Mouse (Mus musculus): Measurements from ENCODE around the gene C130074G19Rik. TPM values are rescaled to one million over a fixed set of nuclear protein-coding genes. Genes with fewer than 3 reads are reported as not detected.

The C130074G19Rik gene
- polyA plus RNA-seq, 1 experiment from 2014 or later, result 1.1 TPM

DNA sequence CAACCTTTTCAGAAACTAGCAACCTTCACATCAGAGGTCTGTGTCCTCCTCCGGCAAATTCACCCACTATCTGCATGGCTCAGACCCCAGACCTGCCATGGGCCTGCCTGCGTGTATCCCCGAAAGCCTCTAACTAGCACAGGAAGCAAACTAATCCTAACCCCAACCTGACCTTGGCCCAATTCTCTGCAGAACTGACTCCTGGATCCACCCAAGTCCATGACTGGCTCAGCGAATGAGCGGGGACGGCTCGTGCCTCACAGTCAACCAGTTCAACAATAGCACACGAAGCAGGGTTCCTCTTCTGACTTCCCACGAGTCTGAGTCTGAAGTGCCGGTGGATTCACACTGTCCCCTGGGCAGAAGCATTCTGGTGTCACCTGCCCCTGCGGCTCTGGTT is 9.1 kb downstream of the C130074G19Rik start:
- Histone ChIP-seq H3K27me3 (no peaks in the 10 kb centered on the region), H3K4me1 (replicated peaks) (peaks cover 21% of the 10 kb centered on the region), H3K4me3 (replicated peaks) (no peak overlapping the region), H3K27ac (no peak overlapping the region), H3K36me3 (no peaks in the 10 kb centered on the region), H3K9me3 (no peaks in the 10 kb centered on the region), H3K9ac (replicated peaks) (no peak overlapping the region), H3K4me2 (no peak overlapping the region)
- no peak for ATAC-seq (ENCODE audit: insufficient number of reproducible peaks, insufficient read depth, low FRiP score, low TSS enrichment, low read depth)
- 88% methylated on average over 11 of the region's 11 CpGs for WGBS

DNA sequence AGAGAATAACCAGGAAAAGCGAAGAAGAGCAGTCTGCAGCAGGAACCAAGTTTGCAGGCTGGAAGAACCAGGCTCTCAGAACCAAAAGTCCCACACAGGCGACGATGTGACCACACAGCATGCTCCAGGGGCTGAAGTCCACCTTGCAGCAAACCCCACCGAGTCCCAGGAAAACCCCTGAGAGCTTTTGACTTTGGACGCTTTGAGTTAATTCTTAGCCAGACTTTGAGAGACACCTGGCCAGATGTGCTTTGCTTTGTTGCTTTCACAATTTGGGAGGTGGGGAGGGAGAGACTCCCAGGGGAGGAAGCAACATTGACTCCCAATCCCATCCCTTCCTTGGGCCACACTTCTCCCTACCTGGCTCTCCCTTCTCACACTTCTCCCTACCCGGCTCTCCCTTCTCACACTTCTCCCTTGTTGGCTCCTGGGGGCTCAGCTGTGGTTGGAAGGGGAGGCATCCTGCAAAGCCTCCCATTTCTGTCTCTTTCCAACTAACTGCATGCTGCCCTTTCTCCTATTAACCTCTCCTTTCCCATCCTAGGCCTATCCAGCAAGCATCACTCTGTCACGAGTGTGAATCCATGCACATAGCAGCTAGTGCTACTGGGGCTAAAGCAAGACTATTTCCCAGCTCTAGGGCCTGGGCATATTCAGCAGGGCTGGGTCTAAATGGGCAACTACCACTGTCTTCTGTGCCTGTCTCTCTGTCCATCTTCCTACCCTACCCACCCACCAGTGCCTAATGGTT is 10.8 kb downstream of the C130074G19Rik start:
- H3K27ac ChIP-seq, result peak overlapping the region; percentile 64
- H3K9me3 ChIP-seq, result no peaks in the 10 kb centered on the region
- no peaks in the 10 kb centered on the region for H3K27me3 ChIP-seq
- peaks cover 25% of the 10 kb centered on the region for H3K4me1 ChIP-seq (replicated peaks)
- WGBS, result 78% methylated on average over 7 of the region's 7 CpGs
- H3K36me3 ChIP-seq, result no peaks in the 10 kb centered on the region
- no peak for ATAC-seq (ENCODE audit: insufficient number of reproducible peaks, insufficient read depth, low FRiP score, low TSS enrichment, low read depth)
- H3K4me3 ChIP-seq (replicated peaks), result no peak overlapping the region
- no peak overlapping the region for H3K4me2 ChIP-seq
- H3K9ac ChIP-seq (replicated peaks), result no peak overlapping the region

GRCm38 (mm10) chr1:184871506-184871905 is 11.5 kb downstream of the C130074G19Rik start:
- Histone ChIP-seq H3K4me3 (replicated peaks) (no peak overlapping the region), H3K9me3 (no peaks in the 10 kb centered on the region), H3K4me1 (replicated peaks) (peaks cover 25% of the 10 kb centered on the region), H3K4me2 (no peak overlapping the region), H3K27me3 (no peaks in the 10 kb centered on the region), H3K27ac (peak overlapping the region; percentile 64), H3K36me3 (no peaks in the 10 kb centered on the region), H3K9ac (replicated peaks) (no peak overlapping the region)
- 68% methylated on average over 1 of the region's 1 CpGs for whole genome bisulfite sequencing
- peak; percentile 35; the same call in 1 of the 2 replicates for ATAC-seq (ENCODE audit: insufficient number of reproducible peaks, insufficient read depth, low FRiP score, low TSS enrichment, low read depth)

DNA sequence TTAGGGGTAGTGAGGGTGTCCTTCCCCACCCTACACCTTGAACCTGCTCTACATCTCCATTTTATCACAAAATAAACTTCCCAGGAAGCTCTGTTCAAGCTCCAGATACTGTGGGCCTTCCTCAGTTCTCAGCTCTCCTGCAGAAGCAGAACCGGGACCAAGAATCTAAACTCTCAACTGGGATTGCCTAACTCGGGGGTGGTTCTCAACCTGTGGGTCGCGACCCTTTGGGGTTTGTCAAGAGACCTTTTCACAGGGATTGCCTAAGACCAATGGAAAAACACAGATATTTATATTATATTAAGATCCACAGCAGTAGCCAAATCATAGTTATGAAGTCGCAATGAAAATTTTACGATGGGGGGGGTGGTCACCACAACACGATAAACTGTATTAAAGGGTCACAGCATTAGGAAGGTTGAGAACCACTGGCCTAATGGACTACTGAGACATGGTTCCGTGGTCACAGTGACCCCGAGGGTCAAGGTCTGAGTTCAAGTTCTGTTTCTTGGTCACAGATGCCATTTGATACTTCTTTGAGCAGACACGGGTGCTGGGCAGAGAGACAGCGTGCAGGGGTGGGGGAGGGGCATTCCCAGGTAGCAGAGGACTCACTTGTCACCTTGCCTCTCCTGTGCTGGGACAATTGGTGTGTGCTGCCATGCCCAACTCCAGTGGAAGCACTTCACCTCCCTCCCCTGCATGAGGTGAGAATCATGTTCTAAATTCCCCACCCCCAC is 12.2 kb downstream of the C130074G19Rik start:
- Histone ChIP-seq H3K27me3 (no peaks in the 10 kb centered on the region), H3K4me1 (replicated peaks) (peaks cover 25% of the 10 kb centered on the region), H3K36me3 (no peaks in the 10 kb centered on the region), H3K4me3 (replicated peaks) (no peak overlapping the region), H3K4me2 (no peak overlapping the region), H3K27ac (no peak overlapping the region), H3K9ac (replicated peaks) (no peak overlapping the region), H3K9me3 (no peaks in the 10 kb centered on the region)
- no peak for ATAC-seq (ENCODE audit: insufficient number of reproducible peaks, insufficient read depth, low FRiP score, low TSS enrichment, low read depth)
- WGBS, result 79% methylated on average over 11 of the region's 11 CpGs

GRCm38 (mm10) chr1:184869939-184870565 is 13.0 kb downstream of the C130074G19Rik start:
- Histone ChIP-seq H3K4me3 (replicated peaks) (no peak overlapping the region), H3K4me1 (replicated peaks) (peaks cover 25% of the 10 kb centered on the region), H3K9me3 (no peaks in the 10 kb centered on the region), H3K27me3 (0 out of 2 replicates have a peak, but pooled peaks cover under 1% of the 10 kb centered on the region), H3K36me3 (no peaks in the 10 kb centered on the region), H3K4me2 (no peak overlapping the region), H3K27ac (no peak overlapping the region), H3K9ac (replicated peaks) (no peak overlapping the region)
- ATAC-seq (ENCODE audit: insufficient number of reproducible peaks, insufficient read depth, low FRiP score, low TSS enrichment, low read depth), result no peak
- WGBS, result 80% methylated on average over 4 of the region's 4 CpGs

GRCm38 (mm10) chr1:184867640-184868120 is 15.3 kb downstream of the C130074G19Rik start:
- 0 out of 2 replicates have a peak, but pooled peaks cover 5% of the 10 kb centered on the region for H3K27me3 ChIP-seq

DNA sequence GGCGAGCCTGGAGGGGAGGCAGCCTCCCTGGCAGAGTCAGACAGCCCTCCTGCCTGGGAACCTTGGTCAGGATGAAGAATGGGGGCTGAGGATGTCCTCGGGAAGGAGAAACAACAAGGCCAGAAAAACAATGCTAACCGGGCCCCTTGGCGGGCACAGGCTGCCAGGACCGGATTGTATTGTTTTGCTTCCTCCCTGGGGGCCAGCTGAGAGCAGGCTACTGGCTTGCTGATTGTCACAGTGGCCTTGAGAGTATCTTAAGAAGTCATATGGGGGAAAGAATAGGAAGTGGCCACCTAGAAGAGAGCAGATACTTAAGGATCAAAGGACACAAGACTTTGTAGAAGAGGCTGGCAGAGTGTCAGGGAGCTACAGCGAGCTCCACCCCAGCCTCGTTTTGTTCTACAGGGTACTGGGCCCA is 18.6 kb downstream of the C130074G19Rik start:
- Histone ChIP-seq H3K4me1 (replicated peaks) (peaks cover 5% of the 10 kb centered on the region; the same call in 1 of the 2 replicates), H3K27ac (no peak overlapping the region), H3K9me3 (no peaks in the 10 kb centered on the region), H3K36me3 (no peaks in the 10 kb centered on the region), H3K9ac (replicated peaks) (no peak overlapping the region), H3K27me3 (peaks cover 9% of the 10 kb centered on the region; the same call in 1 of the 2 replicates), H3K4me3 (replicated peaks) (no peak overlapping the region), H3K4me2 (no peak overlapping the region)
- no peak for ATAC-seq (ENCODE audit: insufficient number of reproducible peaks, insufficient read depth, low FRiP score, low TSS enrichment, low read depth)
- 50% methylated on average over 7 of the region's 7 CpGs for WGBS

More at GRCm38 (mm10) chr1:184867640-184868120, 15.3 kb downstream of the C130074G19Rik start:
- no peak overlapping the region for H3K4me2 ChIP-seq
- H3K9me3 ChIP-seq, result no peaks in the 10 kb centered on the region
- H3K27ac ChIP-seq, result no peak overlapping the region
- no peak overlapping the region for H3K4me3 ChIP-seq (replicated peaks)
- H3K9ac ChIP-seq (replicated peaks), result no peak overlapping the region
- no peaks in the 10 kb centered on the region for H3K36me3 ChIP-seq
- peaks cover 21% of the 10 kb centered on the region for H3K4me1 ChIP-seq (replicated peaks)
- 83% methylated on average over 3 of the region's 3 CpGs for WGBS
- no peak for ATAC-seq (ENCODE audit: insufficient number of reproducible peaks, insufficient read depth, low FRiP score, low TSS enrichment, low read depth)

GRCm38 (mm10) chr1:184862636-184863035 is 20.4 kb downstream of the C130074G19Rik start:
- Histone ChIP-seq H3K4me3 (replicated peaks) (no peak overlapping the region), H3K9me3 (no peaks in the 10 kb centered on the region), H3K36me3 (no peaks in the 10 kb centered on the region), H3K4me1 (replicated peaks) (no peaks in the 10 kb centered on the region; the same call in 1 of the 2 replicates), H3K27me3 (peaks cover 9% of the 10 kb centered on the region; the same call in 1 of the 2 replicates), H3K4me2 (no peak overlapping the region), H3K9ac (replicated peaks) (no peak overlapping the region), H3K27ac (no peak overlapping the region)
- no peak for ATAC-seq (ENCODE audit: insufficient number of reproducible peaks, insufficient read depth, low FRiP score, low TSS enrichment, low read depth)
- 82% methylated on average over 6 of the region's 6 CpGs for WGBS

GRCm38 (mm10) chr1:184861551-184861950 is 21.5 kb downstream of the C130074G19Rik start:
- H3K27ac ChIP-seq, result no peak overlapping the region
- no peak overlapping the region for H3K4me2 ChIP-seq
- no peak for ATAC-seq (ENCODE audit: insufficient number of reproducible peaks, insufficient read depth, low FRiP score, low TSS enrichment, low read depth)
- H3K9ac ChIP-seq (replicated peaks), result no peak overlapping the region
- peaks cover 9% of the 10 kb centered on the region; the same call in 1 of the 2 replicates for H3K27me3 ChIP-seq
- no peaks in the 10 kb centered on the region for H3K9me3 ChIP-seq
- no peaks in the 10 kb centered on the region for H3K36me3 ChIP-seq
- no peak overlapping the region for H3K4me3 ChIP-seq (replicated peaks)
- no peaks in the 10 kb centered on the region; the same call in 1 of the 2 replicates for H3K4me1 ChIP-seq (replicated peaks)
- 80% methylated on average over 2 of the region's 2 CpGs for WGBS

- Histone ChIP-seq H3K27me3 (peaks cover 9% of the 10 kb centered on the region; the same call in 1 of the 2 replicates), H3K4me1 (replicated peaks) (no peaks in the 10 kb centered on the region; the same call in 1 of the 2 replicates), H3K9me3 (no peaks in the 10 kb centered on the region), H3K4me2 (no peak overlapping the region), H3K9ac (replicated peaks) (no peak overlapping the region), H3K27ac (no peak overlapping the region), H3K36me3 (no peaks in the 10 kb centered on the region), H3K4me3 (replicated peaks) (no peak overlapping the region)
- ATAC-seq (ENCODE audit: insufficient number of reproducible peaks, insufficient read depth, low FRiP score, low TSS enrichment, low read depth), result no peak
- WGBS, result 57% methylated on average over 3 of the region's 3 CpGs
Observed at GRCm38 (mm10) chr1:184860276-184860675, 22.7 kb downstream of the C130074G19Rik start.

- Histone ChIP-seq H3K9ac (replicated peaks) (no peak overlapping the region), H3K36me3 (no peaks in the 10 kb centered on the region), H3K4me1 (replicated peaks) (no peaks in the 10 kb centered on the region; the same call in 1 of the 2 replicates), H3K4me3 (replicated peaks) (no peak overlapping the region), H3K9me3 (no peaks in the 10 kb centered on the region), H3K27me3 (peaks cover 10% of the 10 kb centered on the region), H3K27ac (no peak overlapping the region), H3K4me2 (no peak overlapping the region)
- WGBS, result 91% methylated on average over 1 of the region's 1 CpGs
- ATAC-seq (ENCODE audit: insufficient number of reproducible peaks, insufficient read depth, low FRiP score, low TSS enrichment, low read depth), result no peak
Observed at GRCm38 (mm10) chr1:184858253-184858652, 24.8 kb downstream of the C130074G19Rik start.

All from limb, embryonic 12.5 days (tissue).